Mouse (Mus musculus) brain, embryonic 14.5 days (tissue): Measurements from ENCODE around the gene Optn.

Experiments used
- CTCF ChIP-seq: fragments of 200-500 bp; IDR thresholded peaks from 2 replicates; pipeline ENCODE4 v1.5.1; 2012; ENCODE audit warnings: inconsistent platforms, mild to moderate bottlenecking, moderate library complexity, borderline replicate concordance; ENCODE audit not compliant: insufficient read depth, insufficient read length; ENCODE audit errors: extremely low read depth
- POLR2A ChIP-seq: fragments of 200-500 bp; IDR thresholded peaks from 2 replicates; pipeline ENCODE4 v1.6.1; 2012; ENCODE audit warnings: mild to moderate bottlenecking, inconsistent platforms, borderline replicate concordance; ENCODE audit not compliant: poor library complexity, insufficient read depth, insufficient read length, severe bottlenecking; ENCODE audit errors: extremely low read depth

- no peak for TF ChIP-seq CTCF
- no peak for TF ChIP-seq POLR2A
Observed at GRCm38 (mm10) chr2:4975807-4976206, 88.0 kb downstream of the Optn start, which contains the start of gene Ucma.
